Mouse (Mus musculus) brain, embryonic 14.5 days (tissue): ENCODE measurements around the gene Ino80e. TPM values are rescaled to one million over a fixed set of nuclear protein-coding genes. Genes with fewer than 3 reads are reported as not detected.
"Not testable (repeated sequence)": the region's sequence is repeated elsewhere in the genome, so short reads cannot be mapped to it uniquely, and the experiment has no call there.

Experiments used
- DNase-seq: peaks from one replicate; pipeline ENCODE4 v3.0.0-alpha.2; 2011; ENCODE audit warnings: low read depth
- CTCF ChIP-seq: fragments of 200-500 bp; IDR thresholded peaks from 2 replicates; pipeline ENCODE4 v1.5.1; 2012; ENCODE audit warnings: inconsistent platforms, mild to moderate bottlenecking, moderate library complexity, borderline replicate concordance; ENCODE audit not compliant: insufficient read depth, insufficient read length; ENCODE audit errors: extremely low read depth
- POLR2A ChIP-seq: fragments of 200-500 bp; IDR thresholded peaks from 2 replicates; pipeline ENCODE4 v1.6.1; 2012; ENCODE audit warnings: mild to moderate bottlenecking, inconsistent platforms, borderline replicate concordance; ENCODE audit not compliant: poor library complexity, insufficient read depth, insufficient read length, severe bottlenecking; ENCODE audit errors: extremely low read depth
- polyA plus RNA-seq: library from polyadenylated mRNA; depleted of rRNA; stranded (reverse); fragments of >200 nt; gene quantifications from 2 replicates; pipeline ENCODE4 v1.2.3, GENCODE M21; 2012; rRNA removed

Ino80e gene
- 86.9 and 99.3 TPM in 2 replicates for polyA plus RNA-seq

DNA sequence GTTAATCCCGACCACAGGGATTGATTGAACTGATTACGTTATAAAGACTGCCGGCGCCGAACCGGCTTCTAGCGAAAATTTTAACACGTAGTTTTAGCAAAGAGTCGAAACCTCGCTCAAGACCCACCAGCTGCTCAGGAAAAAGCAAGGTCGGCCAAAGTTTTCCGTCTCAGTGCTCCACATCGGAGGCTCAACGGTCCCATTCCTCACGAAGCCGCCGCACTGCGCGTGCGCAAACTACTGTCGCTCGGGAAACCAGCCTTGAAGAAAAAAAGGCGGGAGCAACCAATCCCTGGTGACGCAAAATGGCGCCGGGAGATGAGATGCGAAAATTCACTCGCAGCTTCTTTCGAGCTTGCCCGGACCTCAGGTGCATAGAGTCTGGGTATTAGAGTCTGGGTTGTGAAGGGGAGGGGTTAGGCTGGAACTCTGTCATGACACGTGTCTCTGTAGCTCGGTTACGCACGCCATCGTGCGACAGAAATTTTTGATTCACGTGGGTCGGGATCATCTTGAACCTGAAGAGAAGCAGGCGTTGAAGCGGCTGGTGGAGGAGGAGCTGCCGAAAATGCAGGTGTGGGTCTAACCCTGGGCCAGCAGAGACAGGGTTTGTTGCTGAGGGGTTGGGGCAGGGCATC lies at the start of gene Ino80e:
TSS of gene Ino80e (minus strand) at position 231 of the 638 bp plus-strand sequence.
- TF ChIP-seq POLR2A = peak; percentile 35; the same call in 1 of the 2 replicates
- TF ChIP-seq CTCF = no peak
- peak; percentile 98 for DNase-seq

DNA sequence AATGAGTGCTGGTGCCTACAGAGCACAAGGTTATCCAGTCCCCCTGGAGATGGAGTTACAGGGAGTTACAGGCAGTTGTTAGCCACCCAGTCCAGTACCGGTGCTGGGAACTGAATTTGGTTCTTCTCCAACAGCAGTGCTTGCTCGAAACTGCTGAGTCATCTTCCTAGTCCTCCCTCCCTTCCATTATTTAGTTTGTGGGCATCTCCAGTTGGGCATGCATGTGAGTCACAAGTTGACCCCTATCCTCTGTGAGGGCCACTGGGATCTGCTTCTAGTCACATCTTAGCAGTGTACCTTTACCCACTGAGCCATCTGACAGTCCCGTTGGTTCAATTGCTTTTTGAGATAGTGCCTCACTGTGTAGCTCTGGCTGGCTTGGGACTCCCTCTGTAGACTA lies 43.4 kb upstream of the Ino80e start:
- TF ChIP-seq CTCF (no peak), POLR2A (no peak)
- no peak for DNase-seq

- not testable (repeated sequence) for DNase-seq
These were observed 37.6 kb upstream of the Ino80e start for GRCm38 (mm10) chr7:126899781-126900180.

DNA sequence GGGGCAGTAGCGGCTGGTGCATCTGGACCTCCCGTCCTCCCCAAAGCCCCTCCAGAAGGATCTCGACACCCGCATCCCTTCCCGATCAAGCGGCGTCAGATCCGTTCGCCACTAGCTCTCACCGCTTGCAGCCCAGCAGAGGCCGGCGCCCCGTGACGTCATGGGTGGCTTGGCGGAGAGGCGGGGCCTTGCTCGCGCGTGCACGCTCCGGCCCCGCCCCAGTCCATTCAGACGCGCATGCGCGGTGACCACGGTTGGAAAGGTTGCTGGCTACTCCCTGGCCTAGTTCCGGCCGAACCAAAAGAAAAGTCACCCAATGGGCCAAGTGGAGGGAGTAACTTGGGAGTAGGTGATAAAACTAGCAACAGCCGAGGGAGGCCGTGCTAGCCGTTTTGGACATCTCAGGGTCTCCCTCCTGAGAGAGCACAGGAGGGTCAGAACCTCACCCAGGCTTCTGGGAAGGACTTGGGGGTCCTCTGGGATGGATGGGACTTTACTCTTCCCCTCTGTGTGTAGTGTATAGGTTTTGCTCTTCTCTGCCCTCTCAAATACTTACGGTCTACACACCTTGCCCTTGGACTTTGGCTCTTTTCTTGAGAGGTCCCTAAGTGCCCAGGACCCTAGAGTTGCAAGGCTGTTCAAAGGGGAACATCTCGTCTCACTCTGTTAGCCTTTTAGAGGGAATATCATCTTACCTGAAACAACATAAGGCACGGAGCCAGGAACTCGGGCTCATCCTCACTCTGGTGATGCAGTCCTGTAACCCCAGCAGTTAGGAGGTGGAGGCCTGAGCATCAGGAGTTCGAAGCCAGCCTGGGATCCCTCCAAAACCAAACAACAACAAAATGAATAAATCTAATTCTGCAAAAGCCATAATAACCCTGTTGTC lies 36.2 kb upstream of the Ino80e start:
- TF ChIP-seq POLR2A (peak; percentile 69; the same call in 1 of the 2 replicates), CTCF (no peak)
- peak; percentile 97 for DNase-seq

- no peak for DNase-seq
- TF ChIP-seq POLR2A = no peak
- no peak for TF ChIP-seq CTCF
These were observed 35.4 kb upstream of the Ino80e start for GRCm38 (mm10) chr7:126897390-126898101.

DNA sequence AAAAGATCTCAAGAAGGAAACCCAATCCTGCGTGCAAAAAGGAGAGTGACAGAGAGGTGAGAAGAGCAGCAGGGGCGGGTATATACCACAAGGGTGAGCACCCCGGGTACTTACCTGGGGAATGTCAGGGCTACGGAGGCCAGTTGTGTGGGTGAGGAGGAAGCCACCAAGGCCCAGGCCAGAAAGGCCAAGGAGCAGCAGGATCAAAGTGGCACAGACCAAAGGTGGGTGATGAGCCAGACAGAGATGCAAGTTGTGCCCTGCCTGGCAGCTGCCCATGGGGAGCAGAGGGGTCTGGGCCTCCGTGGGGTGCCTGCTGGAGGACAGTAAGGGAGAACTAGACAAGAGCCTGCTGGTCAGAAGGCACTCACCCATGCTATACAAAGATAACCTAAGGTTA lies 34.7 kb upstream of the Ino80e start:
- no peak for DNase-seq
- TF ChIP-seq POLR2A = no peak
- TF ChIP-seq CTCF = no peak

DNA sequence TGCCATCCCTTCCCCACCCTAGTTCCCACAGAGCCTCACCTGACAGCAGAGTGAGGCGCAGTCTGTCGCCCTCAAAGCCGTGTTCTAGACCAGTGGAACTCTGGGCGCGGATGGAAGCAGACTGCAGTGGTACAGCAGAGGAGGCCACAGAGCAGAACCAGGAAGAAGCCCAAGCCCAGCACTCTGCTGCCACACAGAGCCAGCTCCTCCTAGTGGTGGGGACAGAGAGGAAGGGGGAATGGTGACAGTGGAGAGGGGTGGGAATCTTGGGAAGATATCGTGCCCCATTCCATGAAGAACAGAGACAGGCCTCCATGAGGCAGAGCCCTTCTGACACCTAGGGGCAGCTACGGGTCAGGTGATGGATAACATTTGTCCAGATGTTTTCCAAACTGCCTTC lies 26.7 kb upstream of the Ino80e start:
- no peak for DNase-seq
- TF ChIP-seq CTCF (peak; percentile 29; the same call in 1 of the 2 replicates), POLR2A (no peak)

- TF ChIP-seq POLR2A = no peak
- no peak for TF ChIP-seq CTCF
- no peak for DNase-seq
These were observed 25.1 kb upstream of the Ino80e start for GRCm38 (mm10) chr7:126887281-126887680.

- peak; percentile 58; the same call in 1 of the 2 replicates for TF ChIP-seq POLR2A
- no peak for TF ChIP-seq CTCF
These were observed 22.3 kb upstream of the Ino80e start, which contains the start of gene Taok2 for GRCm38 (mm10) chr7:126884286-126885164. Gene Taok2 (minus strand): TSS chr7:126884703.

DNA sequence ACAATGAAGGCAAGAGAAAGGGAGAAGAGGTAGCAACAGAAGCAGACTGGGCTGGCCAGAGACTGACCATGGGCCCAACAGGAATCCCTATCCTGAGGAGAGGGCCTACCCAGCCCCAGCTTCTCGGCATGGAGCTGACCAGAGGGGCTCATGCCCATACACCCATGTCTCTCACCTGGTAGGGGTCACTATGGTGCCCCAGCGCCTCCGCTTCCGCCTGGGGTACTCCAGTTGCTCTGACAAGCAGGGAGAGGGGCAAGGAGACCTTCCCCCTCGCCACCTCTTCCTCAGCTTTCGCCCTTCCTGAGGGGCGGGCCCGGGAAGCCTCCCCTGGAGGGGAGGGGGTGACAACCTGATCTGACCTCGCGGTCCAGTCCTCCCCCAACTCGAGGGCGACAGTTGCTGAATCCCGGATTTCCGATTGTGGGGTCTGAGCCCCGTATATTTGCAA lies 21.6 kb upstream of the Ino80e start:
- peak; percentile 20 for DNase-seq
- TF ChIP-seq CTCF (no peak), POLR2A (no peak)

More at GRCm38 (mm10) chr7:126884286-126885164, 22.3 kb upstream of the Ino80e start, which contains the start of gene Taok2:
- peak; percentile 100 for DNase-seq
